Mouse (Mus musculus) stomach, postnatal 0 days (tissue): ENCODE results near the gene Pik3ip1.

ENCODE experiments used
- CTCF ChIP-seq: IDR thresholded peaks from 2 replicates; pipeline ENCODE4 v1.5.1; 2016; ENCODE audit warnings: antibody characterized with exemption, low read depth, mild to moderate bottlenecking, moderate library complexity
- EP300 ChIP-seq: optimal IDR thresholded peaks from 2 replicates; pipeline ENCODE3; 2016; ENCODE audit warnings: antibody characterized with exemption

- TF ChIP-seq EP300 (no peak), CTCF (no peak)
Measured at GRCm38 (mm10) chr11:3307875-3308274, 22.3 kb upstream of the Pik3ip1 start.
